Mouse (Mus musculus) E14TG2a.4 (cell line): Measurements from ENCODE around the gene Chst11.

Source experiments
- CTCF ChIP-seq: conservative IDR thresholded peaks from 2 replicates; pipeline ENCODE4 v1.5.1; 2014; ENCODE audit warnings: low read length
- NANOG ChIP-seq: IDR thresholded peaks from 2 replicates; pipeline ENCODE4 v1.6.1; 2014; ENCODE audit warnings: borderline replicate concordance, low read length, mixed read lengths

GRCm38 (mm10) chr10:83164901-83165435 lies 179.7 kb downstream of the Chst11 start:
- TF ChIP-seq CTCF (no peak), NANOG (no peak)
